Mouse (Mus musculus) thymus, postnatal 10 days (tissue): ENCODE measurements around the gene Moxd1.

Source experiments
- DNase-seq, 2 experiments: peaks; one replicate each; pipeline ENCODE4 v3.0.0; 2021; ENCODE audit warnings: low spot score in 2 of 2

Moxd1 gene

GRCm38 (mm10) chr10:24223449-24224143, at the start of gene Moxd1:
Moxd1 (plus strand) TSS chr10:24223517.
- DNase-seq: peak in 1 of 2 experiments; percentile 6

GRCm38 (mm10) chr10:24190392-24190791, 32.9 kb upstream of the Moxd1 start:
- DNase-seq: no peak

DNA sequence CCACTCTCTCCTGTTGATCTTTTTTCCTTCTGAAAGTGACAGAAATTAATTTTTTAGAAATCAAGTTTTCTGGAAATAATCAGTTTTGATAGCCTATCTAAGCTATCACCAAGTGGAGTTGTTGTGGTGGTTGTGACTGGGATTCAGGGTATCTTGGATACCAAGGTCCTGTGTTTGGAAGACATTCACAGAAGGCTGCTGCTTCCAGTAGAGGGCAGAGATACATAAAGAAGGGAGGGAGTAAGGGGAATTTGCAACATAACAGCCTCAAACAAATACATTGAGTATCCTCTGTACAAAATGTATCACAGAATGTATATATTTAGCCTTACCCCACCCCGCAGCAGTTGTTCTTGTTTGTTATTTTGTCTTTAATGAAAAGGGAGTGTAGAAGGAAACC, 31.3 kb upstream of the Moxd1 start:
- DNase-seq: no peak

- DNase-seq: no peak
Observed at GRCm38 (mm10) chr10:24199303-24199702, 24.0 kb upstream of the Moxd1 start.

DNA sequence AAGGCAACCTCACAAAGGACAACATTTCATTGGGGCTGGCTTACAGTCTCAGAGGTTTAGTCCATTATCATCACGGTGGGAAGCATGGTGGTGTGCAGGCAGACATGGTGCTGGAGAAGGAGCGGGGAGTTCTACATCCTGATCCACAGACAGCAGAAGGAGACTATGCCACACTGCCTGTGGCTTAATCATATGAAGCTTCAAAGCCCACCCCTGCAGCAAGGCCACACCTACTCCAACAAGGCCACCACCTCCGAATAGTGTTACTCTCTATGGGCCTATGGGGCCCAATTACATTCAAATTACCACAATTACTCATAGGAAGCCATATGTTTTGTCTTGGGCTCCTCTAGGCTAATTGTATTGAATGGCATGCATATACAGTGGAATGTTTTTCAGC, 23.2 kb upstream of the Moxd1 start:
- no peak for DNase-seq

DNA sequence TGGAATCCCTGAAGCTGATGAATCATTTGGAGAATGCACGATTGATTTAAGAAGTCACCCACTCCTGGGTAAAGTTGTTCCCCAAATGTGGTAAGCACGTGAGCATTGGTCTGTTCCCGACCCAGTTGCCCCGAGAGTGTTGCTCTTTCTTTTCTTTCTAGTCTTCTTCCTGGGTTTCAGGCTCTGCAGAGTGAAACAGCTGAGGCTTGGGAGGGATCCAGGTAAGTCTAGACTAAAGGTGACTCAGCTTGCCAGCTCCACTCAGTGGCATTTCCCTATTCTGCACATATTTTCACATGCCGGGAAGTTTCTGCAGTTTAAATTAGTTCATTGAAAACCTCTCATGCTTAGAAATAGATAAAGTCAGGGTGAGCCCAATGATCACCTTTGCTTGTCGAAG, 13.2 kb upstream of the Moxd1 start:
- DNase-seq: no peak

GRCm38 (mm10) chr10:24213297-24213696, 10.0 kb upstream of the Moxd1 start:
- no peak for DNase-seq

- DNase-seq: no peak
Observed at GRCm38 (mm10) chr10:24217558-24218268, 5.6 kb upstream of the Moxd1 start.

- no peak for DNase-seq
Observed at GRCm38 (mm10) chr10:24220931-24221330, 2.4 kb upstream of the Moxd1 start.

- no peak for DNase-seq
Observed at GRCm38 (mm10) chr10:24222911-24223310, 406 bp upstream of the Moxd1 start.

- DNase-seq: no peak
Observed at GRCm38 (mm10) chr10:24224591-24224990, 1.3 kb downstream of the Moxd1 start.

- no peak for DNase-seq
Observed at GRCm38 (mm10) chr10:24228318-24229183, 5.2 kb downstream of the Moxd1 start.

GRCm38 (mm10) chr10:24232281-24232680, 9.0 kb downstream of the Moxd1 start:
- DNase-seq: no peak

- DNase-seq: no peak
Observed at GRCm38 (mm10) chr10:24235426-24236283, 12.3 kb downstream of the Moxd1 start.

- no peak for DNase-seq
Observed at GRCm38 (mm10) chr10:24246815-24247214, 23.5 kb downstream of the Moxd1 start.

DNA sequence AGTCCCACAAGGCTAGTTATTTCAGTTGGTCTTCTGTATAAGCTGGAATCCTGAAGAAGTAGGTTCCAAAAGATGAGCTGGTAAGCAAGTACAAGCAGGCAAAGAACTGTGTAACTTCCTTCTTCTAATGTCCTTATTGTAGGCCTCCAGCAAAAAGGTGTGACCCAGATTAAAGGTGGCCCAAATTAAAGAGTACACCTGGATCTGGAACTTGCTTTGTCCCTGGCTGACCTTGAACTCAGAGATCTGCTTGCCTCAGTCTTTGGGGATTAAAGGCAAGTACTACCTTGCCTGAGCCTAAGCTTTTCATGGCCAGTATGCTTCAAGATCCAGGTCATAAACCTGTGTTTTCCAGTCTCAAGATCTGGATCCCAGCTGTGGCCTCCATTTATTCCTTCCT, 24.8 kb downstream of the Moxd1 start:
- DNase-seq: no peak

- no peak for DNase-seq
Observed at GRCm38 (mm10) chr10:24251631-24252030, 28.3 kb downstream of the Moxd1 start.

DNA sequence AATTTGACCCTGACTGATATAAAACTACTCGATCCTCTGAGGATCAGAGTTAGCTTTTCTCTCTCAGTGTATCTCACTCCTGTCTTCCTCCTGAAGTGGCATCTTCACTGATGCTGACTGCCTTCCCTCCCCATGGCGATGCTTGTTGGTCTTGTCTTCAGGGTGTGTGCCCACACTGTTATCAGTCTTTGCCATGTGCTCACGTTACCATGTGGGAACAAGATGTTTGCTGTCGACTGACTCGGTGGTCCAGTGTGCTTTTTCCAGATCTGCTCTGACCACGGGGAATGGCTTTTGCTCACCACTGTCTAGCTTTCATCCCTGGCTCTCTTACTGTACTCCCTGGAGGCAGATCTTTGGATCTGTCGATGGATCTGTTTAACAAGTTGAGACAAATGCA, 34.8 kb downstream of the Moxd1 start:
- no peak for DNase-seq

- DNase-seq: no peak
Observed at GRCm38 (mm10) chr10:24258885-24259284, 35.6 kb downstream of the Moxd1 start.

DNA sequence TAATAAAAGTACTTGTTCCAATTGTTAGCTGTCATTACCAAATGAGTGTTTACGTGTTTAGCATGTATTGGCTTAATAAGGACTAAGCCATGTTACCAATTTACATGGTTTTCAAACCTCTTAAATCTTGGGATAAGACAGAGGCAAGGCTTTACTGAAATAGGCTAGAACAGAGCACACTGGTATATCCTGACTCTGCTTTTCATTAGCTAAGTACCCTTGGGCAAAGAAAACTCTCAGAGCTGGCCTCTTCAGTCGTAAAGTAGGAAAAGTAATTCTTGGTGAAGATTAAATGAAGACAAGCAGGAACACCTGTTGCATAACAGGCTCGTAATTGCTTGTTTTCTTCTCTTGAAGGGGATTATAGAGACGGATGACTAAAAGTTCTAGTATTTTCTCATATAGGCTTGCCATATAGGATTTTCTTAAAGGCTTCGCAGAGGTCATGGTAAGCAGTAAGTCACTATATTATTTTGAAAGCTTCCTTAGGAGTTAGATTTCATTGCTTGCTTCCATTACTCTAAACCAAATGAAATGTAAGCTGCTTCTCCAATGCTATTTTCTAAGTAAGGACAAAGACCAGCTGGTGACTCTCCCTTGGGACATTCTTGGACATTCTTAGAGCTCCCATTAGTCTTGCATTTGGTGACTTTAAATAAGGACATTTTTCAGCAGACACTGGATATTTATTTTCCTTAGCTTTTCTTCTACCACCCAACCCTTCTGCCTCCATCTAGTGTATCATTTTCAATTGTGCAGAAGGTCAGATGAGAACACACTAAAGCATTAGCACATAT, 36.7 kb downstream of the Moxd1 start:
- no peak for DNase-seq

DNA sequence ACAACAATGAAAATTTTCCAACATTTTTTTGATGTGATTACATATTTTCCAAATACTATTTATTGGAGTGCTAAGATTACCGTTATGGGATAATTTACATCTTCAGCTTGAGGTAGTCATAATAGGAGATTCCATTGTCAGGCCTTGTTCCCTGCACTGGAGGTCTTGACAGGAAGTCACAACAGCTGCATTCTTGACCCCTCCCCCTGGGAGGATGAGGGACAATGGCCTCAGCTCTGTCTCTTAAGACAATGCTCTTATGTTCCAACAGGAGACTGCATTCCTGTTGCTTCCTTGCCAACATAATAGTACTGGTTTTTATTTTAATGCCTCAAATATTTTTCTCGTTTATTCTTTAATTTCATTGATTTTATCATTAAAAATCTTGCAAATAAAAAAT, 44.2 kb downstream of the Moxd1 start:
- no peak for DNase-seq
